Mouse (Mus musculus): Measurements from ENCODE around the gene Kif5c. TPM values are rescaled to one million over a fixed set of nuclear protein-coding genes. Genes with fewer than 3 reads are reported as not detected.

The Kif5c gene
- polyA plus RNA-seq, 1 experiment, result not detected

DNA sequence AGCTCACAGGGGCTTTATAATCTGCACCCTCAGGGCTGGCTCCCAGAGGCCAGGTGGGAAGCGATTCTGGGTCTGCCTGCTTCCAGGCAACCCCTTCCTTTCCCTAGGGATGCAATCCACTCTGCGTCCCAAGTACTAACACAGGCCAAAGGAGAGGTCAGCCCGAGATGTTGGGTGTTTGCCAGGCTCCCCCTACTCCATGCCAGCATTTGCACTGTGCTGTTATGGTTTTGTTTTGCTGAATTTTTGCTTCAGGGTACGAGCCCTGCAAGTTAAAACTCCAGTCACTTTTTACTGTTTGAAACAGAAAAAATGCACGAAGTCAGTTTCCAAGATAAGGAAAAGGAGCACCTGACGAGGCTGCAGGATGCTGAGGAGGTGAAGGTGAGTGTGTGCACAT lies 121.9 kb downstream of the Kif5c start:
- TF ChIP-seq CTCF (IDR thresholded peaks at IDR 0.05; ENCODE audit: insufficient read depth, low read depth, low read length) (no peak), POLR2A (IDR thresholded peaks at IDR 0.05; ENCODE audit: insufficient read depth, low read depth, low read length) (no peak)
- Histone ChIP-seq H3K4me1 (ENCODE audit: control insufficient read depth, insufficient read depth, low read length) (peaks cover 18% of the 10 kb centered on the region), H3K4me3 (ENCODE audit: insufficient read depth, low read depth, low read length) (no peak overlapping the region), H3K27ac (ENCODE audit: insufficient read depth, low read depth, low read length) (no peak overlapping the region)
- WGBS, result 80% methylated on average over 6 of the region's 6 CpGs

DNA sequence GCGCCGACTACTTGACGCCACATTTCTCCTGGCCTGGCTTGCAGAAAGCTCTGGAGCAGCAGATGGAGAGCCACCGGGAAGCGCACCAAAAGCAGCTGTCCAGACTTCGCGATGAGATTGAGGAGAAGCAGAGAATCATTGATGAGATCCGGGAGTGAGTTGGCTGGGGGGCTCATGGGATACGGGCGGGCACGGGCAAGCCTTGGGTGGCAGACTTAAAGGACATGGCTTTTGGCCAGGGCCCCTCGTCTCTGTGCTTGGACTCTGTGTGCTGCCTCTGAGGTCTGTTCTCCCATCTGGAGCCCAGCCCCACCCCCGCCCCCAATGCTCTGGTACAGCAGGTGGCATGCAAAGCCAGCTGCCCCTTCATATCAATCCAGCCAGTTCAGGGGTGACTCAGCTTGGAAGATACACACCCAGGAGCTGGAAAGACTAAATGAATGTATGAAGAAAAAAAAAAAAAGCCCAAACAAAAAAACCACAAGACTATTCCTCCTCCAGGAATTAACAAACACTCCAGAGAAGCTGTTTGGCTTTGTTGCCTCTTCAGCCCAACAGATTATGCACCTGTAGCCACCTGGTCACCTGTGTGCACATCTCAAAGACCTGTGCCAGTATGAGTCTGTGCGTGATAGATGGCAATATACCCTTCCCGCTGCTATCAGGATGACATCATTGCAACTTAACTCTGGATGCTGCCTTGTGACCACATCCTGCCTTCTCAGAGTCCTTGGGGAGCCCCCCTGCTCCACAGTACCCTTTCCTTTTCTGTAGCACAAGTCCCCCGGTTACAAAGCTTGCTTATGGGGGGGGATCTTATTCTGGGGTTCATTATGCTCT lies 123.0 kb downstream of the Kif5c start:
- 60% methylated on average over 16 of the region's 16 CpGs for WGBS
- no peak for TF ChIP-seq POLR2A (IDR thresholded peaks at IDR 0.05; ENCODE audit: insufficient read depth, low read depth, low read length)
- no peak for TF ChIP-seq CTCF (IDR thresholded peaks at IDR 0.05; ENCODE audit: insufficient read depth, low read depth, low read length)
- peaks cover 18% of the 10 kb centered on the region for H3K4me1 ChIP-seq (ENCODE audit: control insufficient read depth, insufficient read depth, low read length)
- no peak overlapping the region for H3K4me3 ChIP-seq (ENCODE audit: insufficient read depth, low read depth, low read length)
- no peak overlapping the region for H3K27ac ChIP-seq (ENCODE audit: insufficient read depth, low read depth, low read length)

DNA sequence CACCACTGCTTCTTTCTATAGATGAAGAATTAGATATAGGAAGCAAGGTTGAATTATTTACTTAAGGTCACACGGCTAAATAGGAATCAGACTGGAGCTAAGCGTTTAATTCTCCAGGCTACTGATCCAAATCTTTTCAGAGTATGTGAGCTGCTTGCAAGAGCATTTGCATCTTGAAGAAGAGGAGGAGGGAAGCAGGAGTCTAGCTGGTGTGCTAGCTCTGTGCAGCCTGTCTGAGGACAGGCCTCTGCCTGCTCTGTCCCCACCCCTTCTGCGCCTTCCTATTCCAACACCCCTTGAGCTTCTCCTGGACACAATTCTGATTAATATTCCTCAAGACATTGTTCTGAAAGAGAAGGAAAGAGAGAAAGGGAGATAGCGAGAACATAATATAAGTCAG lies 123.8 kb downstream of the Kif5c start:
- TF ChIP-seq CTCF (IDR thresholded peaks at IDR 0.05; ENCODE audit: insufficient read depth, low read depth, low read length) (no peak), POLR2A (IDR thresholded peaks at IDR 0.05; ENCODE audit: insufficient read depth, low read depth, low read length) (no peak)
- WGBS, result 75% methylated on average over 4 of the region's 4 CpGs
- Histone ChIP-seq H3K4me1 (ENCODE audit: control insufficient read depth, insufficient read depth, low read length) (peaks cover 15% of the 10 kb centered on the region), H3K4me3 (ENCODE audit: insufficient read depth, low read depth, low read length) (no peak overlapping the region), H3K27ac (ENCODE audit: insufficient read depth, low read depth, low read length) (no peak overlapping the region)

DNA sequence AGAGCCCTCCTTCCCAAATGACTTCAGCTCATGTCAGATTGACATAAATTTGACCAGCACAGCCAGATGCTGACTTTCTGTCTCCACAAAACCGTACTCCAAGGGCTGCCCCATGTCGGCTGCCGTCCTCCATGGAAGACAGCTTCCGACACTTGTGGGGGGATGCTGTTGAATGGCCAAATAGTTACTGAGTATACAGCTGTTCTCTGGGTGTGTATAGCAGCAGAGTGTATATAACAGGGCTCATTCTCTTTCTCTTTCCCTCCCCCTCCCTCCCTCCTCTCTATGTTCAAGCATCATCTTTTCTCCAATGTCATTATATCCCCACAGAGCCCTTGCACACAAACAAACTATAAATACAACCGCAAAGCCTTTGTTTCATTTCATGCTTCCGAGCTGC lies 124.7 kb downstream of the Kif5c start:
- 62% methylated on average over 6 of the region's 6 CpGs for WGBS
- H3K27ac ChIP-seq (ENCODE audit: insufficient read depth, low read depth, low read length), result no peak overlapping the region
- TF ChIP-seq POLR2A (IDR thresholded peaks at IDR 0.05; ENCODE audit: insufficient read depth, low read depth, low read length), result no peak
- no peak for TF ChIP-seq CTCF (IDR thresholded peaks at IDR 0.05; ENCODE audit: insufficient read depth, low read depth, low read length)
- no peak overlapping the region for H3K4me3 ChIP-seq (ENCODE audit: insufficient read depth, low read depth, low read length)
- peaks cover 15% of the 10 kb centered on the region for H3K4me1 ChIP-seq (ENCODE audit: control insufficient read depth, insufficient read depth, low read length)

DNA sequence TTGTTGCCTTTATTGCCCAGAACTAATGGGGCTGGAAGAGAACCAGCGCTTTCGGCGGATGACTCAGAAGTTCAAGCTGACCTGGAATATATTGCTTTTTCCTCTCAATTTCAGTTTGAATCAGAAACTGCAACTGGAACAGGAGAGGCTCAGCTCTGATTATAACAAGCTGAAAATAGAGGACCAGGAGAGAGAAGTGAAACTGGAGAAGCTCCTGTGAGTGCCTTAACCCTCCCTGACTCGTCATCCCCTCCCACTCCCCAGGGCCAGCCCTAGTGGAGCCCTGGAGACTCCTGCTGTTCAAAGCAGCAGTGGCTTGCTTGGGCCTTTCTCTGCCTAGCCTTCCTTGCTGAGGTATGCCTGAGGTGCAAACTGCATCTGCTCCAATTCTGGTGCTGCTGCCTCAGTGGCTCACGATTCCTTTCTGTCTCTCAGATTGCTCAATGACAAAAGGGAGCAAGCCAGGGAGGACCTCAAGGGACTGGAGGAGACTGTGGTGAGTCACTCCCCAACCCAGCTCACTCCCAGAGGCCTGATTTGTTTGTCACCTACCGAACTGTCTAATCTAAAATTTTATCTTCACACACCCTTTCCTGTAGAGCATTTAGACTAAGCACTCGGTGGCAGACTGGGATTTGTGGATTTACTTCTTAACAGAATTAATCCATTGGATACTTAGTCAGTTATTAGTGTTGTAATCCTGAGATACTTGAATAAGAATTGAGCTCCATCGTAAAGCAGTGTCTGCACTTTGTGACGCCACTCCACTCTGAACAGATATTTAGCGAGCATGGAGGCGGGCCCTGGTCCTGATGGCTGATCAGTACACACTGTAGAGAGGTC lies 125.4 kb downstream of the Kif5c start:
- H3K4me1 ChIP-seq (ENCODE audit: control insufficient read depth, insufficient read depth, low read length), result peaks cover 15% of the 10 kb centered on the region
- WGBS, result 55% methylated on average over 11 of the region's 11 CpGs
- TF ChIP-seq POLR2A (IDR thresholded peaks at IDR 0.05; ENCODE audit: insufficient read depth, low read depth, low read length) (no peak), CTCF (IDR thresholded peaks at IDR 0.05; ENCODE audit: insufficient read depth, low read depth, low read length) (no peak)
- H3K4me3 ChIP-seq (ENCODE audit: insufficient read depth, low read depth, low read length), result no peak overlapping the region
- no peak overlapping the region for H3K27ac ChIP-seq (ENCODE audit: insufficient read depth, low read depth, low read length)

DNA sequence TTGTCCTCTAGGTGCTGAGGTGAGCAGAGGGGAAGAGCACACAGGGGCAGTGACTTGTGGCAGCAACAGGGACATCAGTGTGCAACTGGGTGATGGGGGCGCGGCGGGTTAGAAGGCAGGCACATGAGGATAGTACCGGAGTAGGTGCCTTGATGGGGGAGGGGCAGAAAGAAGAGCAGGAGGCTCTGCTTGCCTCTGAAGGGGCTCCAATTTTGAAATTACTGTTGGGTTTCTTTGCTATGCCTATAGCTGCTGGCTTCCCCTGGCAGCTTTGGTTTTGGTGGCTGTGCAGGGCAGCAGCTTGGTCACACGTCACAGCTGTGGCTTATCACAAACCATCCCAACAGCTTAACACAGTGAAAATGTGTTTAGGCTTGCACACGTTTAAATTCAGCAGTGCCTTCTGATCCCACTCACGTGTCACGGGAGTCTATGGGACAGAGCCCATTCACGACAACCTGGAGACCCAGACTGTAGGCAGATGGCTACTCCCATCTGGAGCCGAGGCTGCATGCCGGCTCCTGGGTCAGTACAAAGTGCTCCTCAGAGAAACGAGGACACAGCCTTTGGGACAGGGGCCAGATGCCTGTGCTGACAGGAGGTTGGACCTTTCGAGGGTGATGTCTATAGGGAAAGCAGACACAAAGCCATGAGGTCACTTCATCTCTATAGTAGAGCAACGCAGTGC lies 126.1 kb downstream of the Kif5c start:
- TF ChIP-seq CTCF (IDR thresholded peaks at IDR 0.05; ENCODE audit: insufficient read depth, low read depth, low read length), result no peak
- TF ChIP-seq POLR2A (IDR thresholded peaks at IDR 0.05; ENCODE audit: insufficient read depth, low read depth, low read length), result no peak
- H3K4me1 ChIP-seq (ENCODE audit: control insufficient read depth, insufficient read depth, low read length), result peaks cover 15% of the 10 kb centered on the region
- 81% methylated on average over 14 of the region's 14 CpGs for WGBS
- H3K4me3 ChIP-seq (ENCODE audit: insufficient read depth, low read depth, low read length), result no peak overlapping the region
- H3K27ac ChIP-seq (ENCODE audit: insufficient read depth, low read depth, low read length), result no peak overlapping the region

DNA sequence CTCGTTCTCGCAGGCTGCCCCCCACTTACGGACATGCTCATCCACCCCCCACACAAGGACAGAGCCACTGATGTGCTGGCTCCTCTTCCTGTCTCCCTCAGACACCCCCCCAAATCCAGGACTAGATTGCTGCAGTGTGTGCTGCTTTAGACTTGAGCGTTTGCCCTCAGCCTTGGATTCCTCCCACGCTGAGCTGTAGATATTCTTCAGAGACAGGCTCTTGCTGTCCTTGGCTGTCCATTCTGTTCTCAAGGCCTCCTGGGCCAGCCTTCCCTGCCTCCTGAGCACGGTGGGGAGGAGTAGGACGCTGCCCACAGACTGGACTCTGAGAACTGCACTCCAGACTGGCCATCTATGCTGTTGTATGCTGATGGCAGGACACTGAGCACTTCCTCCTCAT lies 127.8 kb downstream of the Kif5c start:
- Histone ChIP-seq H3K27ac (ENCODE audit: insufficient read depth, low read depth, low read length) (no peak overlapping the region), H3K4me3 (ENCODE audit: insufficient read depth, low read depth, low read length) (no peak overlapping the region), H3K4me1 (ENCODE audit: control insufficient read depth, insufficient read depth, low read length) (peaks cover 12% of the 10 kb centered on the region)
- WGBS, result 79% methylated on average over 7 of the region's 7 CpGs
- TF ChIP-seq CTCF (IDR thresholded peaks at IDR 0.05; ENCODE audit: insufficient read depth, low read depth, low read length) (no peak), POLR2A (IDR thresholded peaks at IDR 0.05; ENCODE audit: insufficient read depth, low read depth, low read length) (no peak)

DNA sequence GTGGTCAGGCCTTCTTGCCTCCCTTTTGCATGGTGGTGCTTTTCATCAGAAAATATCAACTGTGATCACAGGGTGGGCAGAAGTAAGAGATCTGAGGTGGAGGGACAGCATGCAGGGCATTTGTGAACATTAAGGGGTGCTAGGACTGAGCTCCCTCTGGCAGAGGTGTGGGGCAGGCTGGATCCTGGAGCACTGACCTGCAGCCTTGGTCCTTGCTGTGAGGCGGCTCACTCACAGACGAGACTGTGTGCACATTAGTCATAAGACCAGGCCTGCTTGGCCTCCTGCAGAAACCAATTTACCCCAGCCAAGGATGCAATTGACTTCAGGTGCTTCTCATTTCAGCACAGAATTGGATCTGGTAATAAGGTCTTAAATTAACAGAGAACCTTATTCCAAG lies 128.6 kb downstream of the Kif5c start:
- Histone ChIP-seq H3K27ac (ENCODE audit: insufficient read depth, low read depth, low read length) (no peak overlapping the region), H3K4me1 (ENCODE audit: control insufficient read depth, insufficient read depth, low read length) (peaks cover 11% of the 10 kb centered on the region), H3K4me3 (ENCODE audit: insufficient read depth, low read depth, low read length) (no peak overlapping the region)
- 91% methylated on average over 2 of the region's 2 CpGs for WGBS
- no peak for TF ChIP-seq CTCF (IDR thresholded peaks at IDR 0.05; ENCODE audit: insufficient read depth, low read depth, low read length)
- TF ChIP-seq POLR2A (IDR thresholded peaks at IDR 0.05; ENCODE audit: insufficient read depth, low read depth, low read length), result no peak

All from olfactory bulb, adult 2 months (tissue).